Mouse (Mus musculus) CH12.LX (cell line): ENCODE measurements around the gene Galr2.
A peak's percentile ranks its signal among the peaks of the same experiment; 100 is the strongest.

Experiments
- CHD1 ChIP-seq: IDR thresholded peaks from 2 replicates; pipeline ENCODE4 v1.6.1; 2012; ENCODE audit warnings: low read depth, low read length, improper control_type of control experiment, inconsistent platforms
- CTCF ChIP-seq, 2 experiments: IDR thresholded peaks in 1 of 2; conservative IDR thresholded peaks in 1 of 2; 2 replicates each; pipeline ENCODE4 v1.5.1; 2011 to 2012; ENCODE audit warnings: low read depth in 2 of 2, low read length in 2 of 2, improper control_type of control experiment in 1 of 2, inconsistent platforms in 1 of 2, mild to moderate bottlenecking in 1 of 2, moderate library complexity in 1 of 2
- IRF4 ChIP-seq: IDR thresholded peaks from 2 replicates; pipeline ENCODE4 v1.6.1; 2014; ENCODE audit warnings: low read depth, mild to moderate bottlenecking, inconsistent platforms, low read length, improper control_type of control experiment
- MAX ChIP-seq: IDR thresholded peaks from 2 replicates; pipeline ENCODE4 v1.6.1; 2011; ENCODE audit warnings: low read length, improper control_type of control experiment
- NELFE ChIP-seq: IDR thresholded peaks from 2 replicates; pipeline ENCODE4 v1.6.1; 2011; ENCODE audit warnings: low read depth, low read length, improper control_type of control experiment
- POLR2A ChIP-seq: IDR thresholded peaks from 2 replicates; pipeline ENCODE4 v1.6.1; 2011; ENCODE audit warnings: low read depth, mild to moderate bottlenecking, improper control_type of control experiment, low read length
- POLR2AphosphoS2 ChIP-seq: IDR thresholded peaks from 2 replicates; pipeline ENCODE4 v1.6.1; 2011; ENCODE audit warnings: low read depth, low read length, improper control_type of control experiment
- TBP ChIP-seq: conservative IDR thresholded peaks from 2 replicates; pipeline ENCODE4 v1.6.1; 2011; ENCODE audit warnings: low read depth, low read length, improper control_type of control experiment
- UBTF ChIP-seq: IDR thresholded peaks from 2 replicates; pipeline ENCODE4 v1.6.1; 2012; ENCODE audit warnings: low read depth, mild to moderate bottlenecking, inconsistent platforms, low read length, improper control_type of control experiment, moderate library complexity
- ZNF384 ChIP-seq: IDR thresholded peaks from 2 replicates; pipeline ENCODE4 v1.6.1; 2012; ENCODE audit warnings: low read depth, low read length, improper control_type of control experiment, inconsistent platforms

DNA sequence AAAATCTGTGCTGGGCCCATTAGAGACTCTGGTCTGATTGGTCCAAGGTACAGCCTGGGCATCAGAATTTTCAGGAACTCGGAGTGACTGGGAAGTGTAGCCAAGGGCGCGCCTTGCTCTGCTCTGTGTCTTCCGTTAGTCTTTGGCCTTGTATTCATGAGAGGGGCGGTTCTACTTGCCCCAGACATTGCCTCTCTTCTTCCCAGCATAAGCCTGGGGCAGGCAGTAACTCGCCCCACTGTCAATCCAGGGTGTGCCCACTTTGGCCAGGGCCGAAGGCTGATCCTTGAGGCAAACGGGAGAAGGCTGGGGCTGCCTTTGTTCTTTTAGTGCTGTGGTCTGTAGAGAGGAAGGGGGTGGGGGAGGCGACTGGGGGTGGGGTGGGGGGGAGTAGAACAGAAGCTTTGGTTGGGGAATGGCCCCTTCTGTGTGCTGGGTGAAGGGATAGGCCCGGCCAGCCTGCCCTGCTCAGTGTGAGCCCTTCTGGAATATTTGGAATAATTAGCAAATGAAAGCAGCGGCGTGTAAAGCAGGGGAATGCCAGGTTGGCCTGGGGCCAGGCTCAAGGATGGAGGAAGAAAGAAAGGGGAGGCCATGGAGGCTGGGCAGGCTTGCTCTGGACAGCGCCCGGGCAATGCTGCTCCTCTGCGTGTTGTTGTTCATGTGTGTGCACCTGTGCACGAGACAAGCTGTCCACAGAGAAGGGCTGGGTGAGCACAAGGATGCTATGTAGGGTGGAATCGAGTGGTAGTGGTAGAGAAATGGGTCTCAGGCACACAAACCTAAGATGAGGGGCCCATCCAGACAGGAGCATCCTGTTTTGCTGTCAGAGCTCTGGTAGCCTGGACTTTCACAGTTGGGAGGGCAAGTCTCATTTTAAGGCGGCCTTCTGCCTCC is 48.8 kb downstream of the Galr2 start:
- TF ChIP-seq ZNF384 (no peak), CTCF (conservative IDR thresholded peaks at IDR 0.05 in 1 of 2, IDR thresholded peaks at IDR 0.05 in 1 of 2; ENCODE audit: low read depth in 2 of 2, low read length in 2 of 2) (no peak), IRF4 (0 out of 2 replicates have a peak, but pooled peaks have one; percentile 33), TBP (no peak), POLR2A (0 out of 2 replicates have a peak, but pooled peaks have one; percentile 22), NELFE (0 out of 2 replicates have a peak, but pooled peaks have one; percentile 11), MAX (no peak), CHD1 (0 out of 2 replicates have a peak, but pooled peaks have one; percentile 32), UBTF (0 out of 2 replicates have a peak, but pooled peaks have one; percentile 38), POLR2AphosphoS2 (no peak)
